Mouse (Mus musculus): ENCODE results near the gene Elmsan1. TPM values are rescaled to one million over a fixed set of nuclear protein-coding genes. Genes with fewer than 3 reads are reported as not detected.
A peak's percentile ranks its signal among the peaks of the same experiment; 100 is the strongest.

Elmsan1 gene
- polyA plus RNA-seq, 1 experiment from 2014 or later, result 13.4 TPM

- Histone ChIP-seq H3K36me3 (ENCODE audit: control insufficient read depth, insufficient read depth, low read length) (peaks cover 59% of the 10 kb centered on the region), H3K27ac (ENCODE audit: low read depth, low read length) (no peak overlapping the region), H3K4me3 (ENCODE audit: low read depth, low read length) (no peak overlapping the region), H3K9me3 (ENCODE audit: control insufficient read depth, low read length) (no peaks in the 10 kb centered on the region), H3K4me2 (no peak overlapping the region), H3K27me3 (replicated peaks; ENCODE audit: control insufficient read depth, insufficient read depth, low read length) (no peaks in the 10 kb centered on the region), H3K9ac (ENCODE audit: low read depth, low read length) (no peak overlapping the region), H3K4me1 (replicated peaks; ENCODE audit: control insufficient read depth, insufficient read depth, low read length) (peaks cover 21% of the 10 kb centered on the region)
- 86% methylated on average over 14 of the region's 14 CpGs for WGBS
- DNase-seq (ENCODE audit: low spot score) (no peak), ATAC-seq (replicated peaks; ENCODE audit: low FRiP score) (no peak)
Observed at GRCm38 (mm10) chr12:84158156-84158555, 60.5 kb downstream of the Elmsan1 start.

GRCm38 (mm10) chr12:84156210-84156609 lies 62.5 kb downstream of the Elmsan1 start:
- Histone ChIP-seq H3K27ac (ENCODE audit: low read depth, low read length) (no peak overlapping the region), H3K9me3 (ENCODE audit: control insufficient read depth, low read length) (no peaks in the 10 kb centered on the region), H3K36me3 (ENCODE audit: control insufficient read depth, insufficient read depth, low read length) (peaks cover 58% of the 10 kb centered on the region), H3K4me3 (ENCODE audit: low read depth, low read length) (no peak overlapping the region), H3K4me2 (no peak overlapping the region), H3K27me3 (replicated peaks; ENCODE audit: control insufficient read depth, insufficient read depth, low read length) (no peaks in the 10 kb centered on the region), H3K9ac (ENCODE audit: low read depth, low read length) (no peak overlapping the region), H3K4me1 (replicated peaks; ENCODE audit: control insufficient read depth, insufficient read depth, low read length) (peaks cover 29% of the 10 kb centered on the region)
- ATAC-seq (replicated peaks; ENCODE audit: low FRiP score) (no peak), DNase-seq (ENCODE audit: low spot score) (no peak)
- WGBS, result 93% methylated on average over 18 of the region's 18 CpGs

- no peak overlapping the region for H3K27ac ChIP-seq (ENCODE audit: low read depth, low read length)
- H3K27me3 ChIP-seq (replicated peaks; ENCODE audit: control insufficient read depth, insufficient read depth, low read length), result no peaks in the 10 kb centered on the region
- no peak overlapping the region for H3K4me2 ChIP-seq
- H3K36me3 ChIP-seq (ENCODE audit: control insufficient read depth, insufficient read depth, low read length), result peaks cover 56% of the 10 kb centered on the region
- H3K4me1 ChIP-seq (replicated peaks; ENCODE audit: control insufficient read depth, insufficient read depth, low read length), result peaks cover 32% of the 10 kb centered on the region
- H3K9me3 ChIP-seq (ENCODE audit: control insufficient read depth, low read length), result no peaks in the 10 kb centered on the region
- DNase-seq (ENCODE audit: low spot score) (no peak), ATAC-seq (replicated peaks; ENCODE audit: low FRiP score) (no peak)
- no peak overlapping the region for H3K4me3 ChIP-seq (ENCODE audit: low read depth, low read length)
- WGBS, result 77% methylated on average over 2 of the region's 2 CpGs
- H3K9ac ChIP-seq (ENCODE audit: low read depth, low read length), result no peak overlapping the region
Observed at GRCm38 (mm10) chr12:84155523-84155871, 63.2 kb downstream of the Elmsan1 start.

- H3K4me2 ChIP-seq, result no peak overlapping the region
- H3K4me1 ChIP-seq (replicated peaks; ENCODE audit: control insufficient read depth, insufficient read depth, low read length), result peaks cover 37% of the 10 kb centered on the region
- peaks cover 51% of the 10 kb centered on the region for H3K36me3 ChIP-seq (ENCODE audit: control insufficient read depth, insufficient read depth, low read length)
- ATAC-seq (replicated peaks; ENCODE audit: low FRiP score), result no peak
- H3K9ac ChIP-seq (ENCODE audit: low read depth, low read length), result no peak overlapping the region
- H3K9me3 ChIP-seq (ENCODE audit: control insufficient read depth, low read length), result no peaks in the 10 kb centered on the region
- DNase-seq (ENCODE audit: low spot score), result no peak
- no peak overlapping the region for H3K27ac ChIP-seq (ENCODE audit: low read depth, low read length)
- no peak overlapping the region for H3K4me3 ChIP-seq (ENCODE audit: low read depth, low read length)
- 65% methylated on average over 11 of the region's 11 CpGs for WGBS
- no peaks in the 10 kb centered on the region for H3K27me3 ChIP-seq (replicated peaks; ENCODE audit: control insufficient read depth, insufficient read depth, low read length)
Observed at GRCm38 (mm10) chr12:84154786-84155522, 63.7 kb downstream of the Elmsan1 start.

- Histone ChIP-seq H3K27me3 (replicated peaks; ENCODE audit: control insufficient read depth, insufficient read depth, low read length) (no peaks in the 10 kb centered on the region), H3K9me3 (ENCODE audit: control insufficient read depth, low read length) (no peaks in the 10 kb centered on the region), H3K4me3 (ENCODE audit: low read depth, low read length) (no peak overlapping the region), H3K36me3 (ENCODE audit: control insufficient read depth, insufficient read depth, low read length) (peaks cover 36% of the 10 kb centered on the region), H3K9ac (ENCODE audit: low read depth, low read length) (no peak overlapping the region), H3K27ac (ENCODE audit: low read depth, low read length) (no peak overlapping the region; the same call in 1 of the 2 replicates), H3K4me1 (replicated peaks; ENCODE audit: control insufficient read depth, insufficient read depth, low read length) (peaks cover 46% of the 10 kb centered on the region), H3K4me2 (no peak overlapping the region)
- ATAC-seq (replicated peaks; ENCODE audit: low FRiP score) (no peak), DNase-seq (ENCODE audit: low spot score) (no peak)
- WGBS, result 84% methylated on average over 6 of the region's 6 CpGs
Observed at GRCm38 (mm10) chr12:84153414-84153813, 65.3 kb downstream of the Elmsan1 start.

- Histone ChIP-seq H3K36me3 (ENCODE audit: control insufficient read depth, insufficient read depth, low read length) (peaks cover 28% of the 10 kb centered on the region), H3K27ac (ENCODE audit: low read depth, low read length) (peak overlapping the region; percentile 73), H3K4me2 (peak overlapping the region; percentile 53), H3K9me3 (ENCODE audit: control insufficient read depth, low read length) (no peaks in the 10 kb centered on the region), H3K4me3 (ENCODE audit: low read depth, low read length) (0 out of 2 replicates have a peak overlapping the region, but pooled peaks have one; percentile 18), H3K9ac (ENCODE audit: low read depth, low read length) (no peak overlapping the region), H3K4me1 (replicated peaks; ENCODE audit: control insufficient read depth, insufficient read depth, low read length) (peaks cover 51% of the 10 kb centered on the region), H3K27me3 (replicated peaks; ENCODE audit: control insufficient read depth, insufficient read depth, low read length) (no peaks in the 10 kb centered on the region)
- WGBS, result 67% methylated on average over 32 of the region's 32 CpGs
- ATAC-seq (replicated peaks; ENCODE audit: low FRiP score) (no peak; the same call in 1 of the 2 replicates), DNase-seq (ENCODE audit: low spot score) (no peak)
Observed at GRCm38 (mm10) chr12:84152352-84153190, 66.1 kb downstream of the Elmsan1 start.

- no peak for ATAC-seq (replicated peaks; ENCODE audit: low FRiP score)
- Histone ChIP-seq H3K27me3 (replicated peaks; ENCODE audit: control insufficient read depth, insufficient read depth, low read length) (no peaks in the 10 kb centered on the region), H3K9me3 (ENCODE audit: control insufficient read depth, low read length) (no peaks in the 10 kb centered on the region), H3K36me3 (ENCODE audit: control insufficient read depth, insufficient read depth, low read length) (peaks cover 28% of the 10 kb centered on the region), H3K4me2 (peak overlapping the region; percentile 53), H3K9ac (ENCODE audit: low read depth, low read length) (peak overlapping the region; percentile 38), H3K27ac (ENCODE audit: low read depth, low read length) (peak overlapping the region; percentile 73), H3K4me1 (replicated peaks; ENCODE audit: control insufficient read depth, insufficient read depth, low read length) (peaks cover 54% of the 10 kb centered on the region), H3K4me3 (ENCODE audit: low read depth, low read length) (peak overlapping the region; percentile 18; the same call in 1 of the 2 replicates)
- WGBS, result 71% methylated on average over 10 of the region's 10 CpGs
- DNase-seq (ENCODE audit: low spot score), result no peak
Observed at GRCm38 (mm10) chr12:84151911-84152310, 66.8 kb downstream of the Elmsan1 start.

- WGBS, result 16% methylated on average over 6 of the region's 6 CpGs
- DNase-seq (ENCODE audit: low spot score) (no peak), ATAC-seq (replicated peaks; ENCODE audit: low FRiP score) (peak; percentile 83)
- Histone ChIP-seq H3K36me3 (ENCODE audit: control insufficient read depth, insufficient read depth, low read length) (peaks cover 23% of the 10 kb centered on the region; the same call in 1 of the 2 replicates), H3K4me2 (peak overlapping the region; percentile 53), H3K27ac (ENCODE audit: low read depth, low read length) (peak overlapping the region; percentile 73), H3K27me3 (replicated peaks; ENCODE audit: control insufficient read depth, insufficient read depth, low read length) (no peaks in the 10 kb centered on the region), H3K9me3 (ENCODE audit: control insufficient read depth, low read length) (no peaks in the 10 kb centered on the region), H3K9ac (ENCODE audit: low read depth, low read length) (0 out of 2 replicates have a peak overlapping the region, but pooled peaks have one; percentile 38), H3K4me1 (replicated peaks; ENCODE audit: control insufficient read depth, insufficient read depth, low read length) (peaks cover 57% of the 10 kb centered on the region), H3K4me3 (ENCODE audit: low read depth, low read length) (peak overlapping the region; percentile 18; the same call in 1 of the 2 replicates)
Observed at GRCm38 (mm10) chr12:84150976-84151375, 67.7 kb downstream of the Elmsan1 start.
